Mouse (Mus musculus): Measurements from ENCODE around the gene Btrc.
"Not testable (repeated sequence)": the region's sequence is repeated elsewhere in the genome, so short reads cannot be mapped to it uniquely, and the experiment has no call there.

GRCm38 (mm10) chr19:45356868-45357267 is 6.7 kb upstream of the Btrc start:
- TF ChIP-seq CTCF, EP300 (IDR thresholded peaks at IDR 0.05; ENCODE audit: low read depth): not testable (repeated sequence)

Data from liver, embryonic 14.5 days (tissue).